Mouse (Mus musculus) spleen, adult 2 months (tissue): ENCODE measurements around the gene Sema3f.

Experiments
- CTCF ChIP-seq: fragments of 200-500 bp; IDR thresholded peaks from 2 replicates; pipeline ENCODE4 v1.5.1; 2011; ENCODE audit warnings: mild to moderate bottlenecking, inconsistent platforms; ENCODE audit not compliant: insufficient read depth, insufficient read length, insufficient replicate concordance; ENCODE audit errors: extremely low read depth
- POLR2A ChIP-seq: fragments of 200-500 bp; IDR thresholded peaks from 2 replicates; pipeline ENCODE4 v1.6.1; 2011; ENCODE audit warnings: low read depth, low read length, inconsistent platforms

- TF ChIP-seq CTCF = no peak
- TF ChIP-seq POLR2A = no peak
Measured at GRCm38 (mm10) chr9:107723292-107723691, 13.0 kb upstream of the Sema3f start.
